Mouse (Mus musculus): ENCODE data around the gene Gfod2.

Gfod2 gene

DNA sequence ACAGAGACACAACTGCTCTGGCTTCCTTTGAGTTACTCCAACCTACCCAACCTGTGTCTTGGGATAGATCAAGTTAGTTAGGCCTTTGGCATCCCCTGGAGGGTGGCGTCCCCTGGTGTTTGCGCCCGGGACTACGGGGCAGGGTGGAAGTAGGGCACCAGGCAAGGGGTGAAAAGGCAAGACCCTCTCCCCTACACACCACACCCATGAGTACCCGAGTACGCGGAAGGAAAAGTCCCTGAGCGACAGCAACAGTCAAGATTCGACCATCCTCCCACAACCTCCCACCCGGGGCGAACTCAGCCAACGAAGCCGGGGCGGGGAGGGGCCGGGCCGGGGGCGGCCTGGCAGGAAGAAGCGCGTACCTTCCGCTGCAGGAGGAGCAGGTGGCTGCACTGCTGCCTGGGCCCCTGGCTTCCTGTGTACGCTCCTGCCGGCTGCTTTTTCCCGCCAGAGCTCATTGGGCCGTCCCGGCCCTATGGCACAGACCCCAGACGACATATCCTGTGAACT lies 72.6 kb downstream of the Gfod2 start, which contains the start of gene Carmil2:
TSS of gene Carmil2 (plus strand) at position 479 of the 513 bp plus-strand sequence.
- DNase-seq (ENCODE audit: low spot score) = no peak

DNA sequence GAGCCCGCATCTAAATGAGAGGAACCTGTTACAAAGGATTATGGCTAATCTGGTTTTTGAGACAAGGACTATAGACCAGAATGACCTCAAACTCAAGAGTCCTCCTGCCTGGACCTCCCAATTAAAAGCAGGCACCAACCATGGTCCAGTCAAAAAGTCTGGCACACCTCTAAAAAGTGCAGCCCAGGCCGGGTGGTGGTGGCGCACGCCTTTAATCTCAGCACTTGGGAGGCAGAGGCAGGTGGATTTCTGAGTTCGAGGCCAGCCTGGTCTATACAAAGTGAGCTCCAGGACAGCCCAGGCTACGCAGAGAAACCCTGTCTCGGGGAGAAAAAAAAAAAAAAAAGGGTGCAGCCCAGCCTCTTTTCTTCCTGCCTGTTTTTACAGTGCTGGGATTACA lies 73.1 kb downstream of the Gfod2 start:
- DNase-seq (ENCODE audit: low spot score) = no peak

DNA sequence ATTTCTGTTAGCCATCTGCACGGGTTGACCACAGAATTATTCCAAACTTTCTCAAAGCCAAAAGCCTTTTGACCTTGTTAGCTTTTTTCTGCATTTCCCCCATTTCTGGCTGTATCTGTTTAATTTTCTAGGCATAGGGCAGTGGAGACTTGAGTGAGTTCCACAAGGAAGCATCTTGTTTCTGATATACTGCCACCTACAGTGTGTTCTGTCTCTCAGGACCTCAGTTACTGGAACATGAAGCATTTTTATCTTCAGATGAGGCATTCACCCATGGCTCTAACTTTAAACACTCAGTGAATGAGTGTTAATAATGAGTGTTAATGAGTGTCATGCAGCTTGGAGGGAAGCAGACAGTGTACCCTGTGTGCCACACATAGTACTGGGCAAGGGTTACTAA lies 80.6 kb downstream of the Gfod2 start:
- DNase-seq (ENCODE audit: low spot score) = no peak
